Mouse (Mus musculus) heart, postnatal 0 days (tissue): ENCODE measurements at regions not wholly inside any gene's neighbourhood (a gene's known extent, or its start where the extent isn't known, plus 50 kb on each side); places are given as distances from the start of the nearest gene placed in this dataset.

ENCODE experiments used
- CTCF ChIP-seq: IDR thresholded peaks from 2 replicates; pipeline ENCODE4 v1.5.1; 2016; ENCODE audit warnings: antibody characterized with exemption, control low read depth, low read depth
- EP300 ChIP-seq: IDR thresholded peaks from 2 replicates; pipeline ENCODE4 v1.6.1; 2016; ENCODE audit warnings: antibody characterized with exemption, low read depth

DNA sequence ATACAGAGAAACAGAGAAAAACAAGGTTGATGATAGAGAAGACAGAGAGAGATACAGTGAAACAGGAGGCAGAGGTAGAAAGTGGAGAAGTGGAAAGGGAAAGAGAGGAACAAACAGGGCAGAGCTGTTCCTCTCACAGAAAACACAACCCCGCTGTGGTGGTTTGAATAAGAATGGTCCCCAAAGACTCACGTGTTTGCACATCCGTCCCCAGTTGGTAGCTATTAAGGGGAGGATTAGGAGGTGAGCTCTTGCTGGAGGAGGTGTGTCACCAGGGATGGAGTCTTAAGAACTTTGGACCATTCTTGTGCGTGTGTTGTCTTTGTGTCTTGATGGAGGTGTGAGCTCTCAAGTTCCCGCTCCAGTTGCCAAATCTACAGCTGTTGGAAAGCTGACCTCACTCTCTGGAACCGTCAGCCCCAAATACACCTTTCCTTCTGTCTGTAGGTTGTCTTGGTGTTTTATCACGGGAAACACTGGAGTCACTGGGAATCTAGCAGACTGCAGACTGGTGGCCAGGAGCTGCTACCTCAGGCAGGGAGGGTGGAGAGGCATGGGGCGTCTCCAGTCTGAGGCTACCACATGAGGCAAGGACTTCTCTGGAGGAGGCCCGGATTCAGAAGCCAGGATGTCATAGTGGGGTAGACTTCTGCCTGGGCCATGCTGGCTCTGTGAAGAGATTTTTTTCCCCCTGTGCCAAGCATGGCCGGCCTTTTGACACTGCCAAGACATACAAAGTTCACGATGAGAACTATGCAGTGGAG is 70.0 kb upstream of the Gm11733 start:
- TF ChIP-seq CTCF (no peak), EP300 (no peak)
